Mouse (Mus musculus) heart, postnatal 14 days (tissue): ENCODE results near the gene 2410137M14Rik. TPM values are rescaled to one million over a fixed set of nuclear protein-coding genes. Genes with fewer than 3 reads are reported as not detected.
A peak's percentile ranks its signal among the peaks of the same experiment; 100 is the strongest.

Source experiments
- DNase-seq, 2 experiments: peaks; one replicate each; pipeline ENCODE4 v3.0.0; 2021 to 2022
- intact Hi-C: fragments of 180-260 bp; cut with DNase I; formaldehyde crosslinking; loops from one replicate; pipeline ENCODE4 v1.15.1; 2025
- total RNA-seq, 2 experiments: library from RNA; stranded (reverse); gene quantifications; 2 replicates each; pipeline ENCODE4 v1.2.3; 2021

2410137M14Rik gene
- total RNA-seq, 2 experiments from 2014 or later, result not detected

DNA sequence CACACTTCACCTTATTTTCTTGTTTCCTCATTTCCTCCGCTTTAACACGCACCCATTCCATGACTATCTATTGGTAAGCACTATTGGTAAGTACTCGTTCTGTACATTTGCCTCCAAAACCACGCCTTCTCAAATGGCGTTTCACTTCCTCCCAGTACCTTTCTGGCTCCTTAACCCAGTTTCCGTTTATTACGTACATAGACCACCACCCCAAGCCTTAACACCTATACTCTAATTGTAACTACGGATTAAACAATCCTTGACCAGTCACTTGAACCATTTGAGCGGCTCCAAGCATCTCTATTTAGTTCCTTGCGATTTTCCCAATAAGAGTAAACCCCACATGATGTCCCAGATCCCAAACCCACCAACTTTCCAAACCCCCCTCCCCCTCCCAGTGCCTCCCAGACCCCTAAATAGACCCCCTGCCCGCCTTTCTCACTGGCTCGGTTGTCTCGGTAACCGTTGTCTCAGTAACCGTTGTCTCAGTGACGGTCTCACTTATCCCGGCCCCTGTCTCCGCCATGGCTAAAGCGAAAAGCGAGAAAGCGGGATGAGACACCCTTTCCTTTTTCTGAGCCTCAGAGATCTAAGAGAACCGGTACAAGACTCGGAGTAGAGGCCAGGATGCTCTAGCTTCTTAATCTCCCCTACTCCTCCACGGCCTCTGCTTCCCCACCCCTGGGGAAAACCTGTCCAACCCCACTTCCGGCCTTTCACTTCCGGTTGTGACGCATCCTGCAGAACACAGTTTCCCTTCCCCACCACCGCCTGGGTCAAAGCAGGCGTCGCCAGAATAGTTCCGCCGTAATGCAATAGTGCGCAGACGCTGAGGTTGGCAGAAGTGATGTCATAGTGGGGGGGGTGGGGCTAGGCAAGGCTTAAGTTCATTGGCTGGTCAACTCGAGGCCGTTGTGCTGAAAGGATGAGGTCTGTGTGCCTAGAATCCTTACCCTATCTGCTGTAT is 29.8 kb downstream of the 2410137M14Rik start, which contains the start of gene Ppp1r11:
Gene Ppp1r11, minus strand, starts transcription at position 761 of the 967 bp plus-strand sequence.
- intact Hi-C loops, result loop anchor here (5.0 kb wide), 1 partner anchor 109 kb away; no protein-coding TSS in a partner anchor
- peak; percentile 92 to 95 for DNase-seq

- no peak for DNase-seq
- intact Hi-C loops, result no loop called here
Measured at GRCm38 (mm10) chr17:36949265-36949664, 31.8 kb downstream of the 2410137M14Rik start.

DNA sequence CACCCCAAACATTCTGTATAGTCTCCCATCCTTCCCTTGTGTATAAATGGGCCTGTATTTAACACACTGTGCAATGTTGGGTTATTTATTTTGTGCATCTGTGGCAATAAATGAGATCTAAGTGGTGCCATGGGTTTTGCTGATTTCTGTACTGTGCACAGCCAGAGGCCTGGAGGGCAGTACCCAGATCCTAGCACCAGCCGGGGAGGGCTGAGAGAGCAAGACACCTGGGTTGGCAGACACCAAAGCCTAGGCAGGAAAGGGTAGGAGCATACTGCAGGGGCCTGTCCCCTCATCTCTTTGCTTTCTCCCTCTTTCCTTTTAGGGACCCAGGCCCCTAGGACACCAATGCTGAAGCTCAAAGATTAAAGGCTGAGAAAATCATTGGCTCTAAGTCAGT is 32.8 kb downstream of the 2410137M14Rik start:
- DNase-seq, result no peak
- intact Hi-C loops, result no loop called here

DNA sequence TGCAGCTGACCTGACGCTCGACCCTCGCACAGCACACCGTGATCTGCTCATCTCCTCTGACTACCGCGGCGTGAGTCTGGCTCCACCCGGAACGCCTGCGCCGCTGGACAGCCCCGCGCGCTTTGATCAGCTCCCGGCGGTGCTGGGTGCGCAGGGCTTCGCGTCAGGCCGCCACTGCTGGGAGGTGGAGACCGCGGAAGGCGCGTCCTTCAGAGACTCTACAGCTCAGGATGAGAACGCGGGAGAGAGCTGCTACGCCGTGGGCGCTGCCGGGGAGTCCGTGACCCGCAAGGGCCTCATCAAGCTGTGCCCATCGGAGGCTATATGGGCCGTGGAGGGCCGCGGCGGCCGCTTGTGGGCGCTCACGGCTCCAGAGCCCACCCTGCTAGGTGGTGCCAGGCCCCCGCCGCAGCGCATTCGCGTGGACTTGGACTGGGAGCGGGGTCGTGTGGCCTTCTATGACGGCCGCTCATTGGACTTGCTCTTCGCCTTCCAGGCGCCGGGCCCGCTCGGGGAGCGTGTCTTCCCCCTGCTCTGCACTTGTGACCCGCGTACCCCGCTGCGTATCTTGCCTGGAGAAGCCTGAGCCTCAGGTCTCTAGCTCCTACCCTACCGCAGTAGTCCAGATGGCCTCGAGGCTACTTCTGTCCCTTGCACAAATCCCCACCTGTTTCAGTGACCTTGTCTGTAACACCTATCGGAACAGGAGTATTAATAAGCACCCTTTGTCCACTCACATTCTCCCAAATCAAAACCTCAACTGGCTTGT is 33.8 kb downstream of the 2410137M14Rik start:
- peak; percentile 57 to 65 for DNase-seq
- intact Hi-C loops, result no loop called here

GRCm38 (mm10) chr17:36944121-36944775 is 36.8 kb downstream of the 2410137M14Rik start:
- intact Hi-C loops, result no loop called here
- no peak for DNase-seq

DNA sequence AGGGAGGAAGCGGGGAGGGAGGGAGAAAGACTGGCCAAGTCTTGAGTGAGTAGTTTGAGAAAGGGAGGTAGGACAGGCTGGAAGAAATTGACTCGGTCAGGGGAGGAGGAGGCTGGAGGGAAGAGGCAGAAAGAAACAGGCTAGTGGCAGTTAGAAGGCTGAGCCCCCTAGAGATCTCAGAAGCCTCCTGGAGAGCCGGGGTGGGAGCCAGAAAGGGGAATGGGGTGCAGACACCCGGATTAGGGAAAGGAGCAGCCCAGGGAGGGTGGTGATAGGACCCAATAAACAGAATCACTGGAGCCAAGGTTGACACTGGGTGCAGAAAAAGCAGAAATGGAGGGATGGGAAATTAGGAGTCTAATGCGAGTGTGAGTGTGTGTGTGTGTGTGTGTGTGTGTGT is 37.3 kb downstream of the 2410137M14Rik start:
- intact Hi-C loops, result loop anchor here (2.0 kb wide), 1 partner anchor 29 kb away; no protein-coding TSS in a partner anchor
- no peak for DNase-seq

GRCm38 (mm10) chr17:36942791-36943471 is 38.1 kb downstream of the 2410137M14Rik start, which contains the start of gene Rnf39:
Gene Rnf39, plus strand, starts transcription at chr17:36942918.
- intact Hi-C loops, result loop anchor here (2.0 kb wide), 1 partner anchor 28 kb away; no protein-coding TSS in a partner anchor

GRCm38 (mm10) chr17:36942391-36942790 is 38.6 kb downstream of the 2410137M14Rik start:
- intact Hi-C loops, result loop anchor here (2.0 kb wide), 1 partner anchor 28 kb away; no protein-coding TSS in a partner anchor
- peak; percentile 58 to 67 for DNase-seq

More at GRCm38 (mm10) chr17:36942791-36943471, 38.1 kb downstream of the 2410137M14Rik start, which contains the start of gene Rnf39:
- DNase-seq, result peak in 1 of 2 experiments; percentile 14

DNA sequence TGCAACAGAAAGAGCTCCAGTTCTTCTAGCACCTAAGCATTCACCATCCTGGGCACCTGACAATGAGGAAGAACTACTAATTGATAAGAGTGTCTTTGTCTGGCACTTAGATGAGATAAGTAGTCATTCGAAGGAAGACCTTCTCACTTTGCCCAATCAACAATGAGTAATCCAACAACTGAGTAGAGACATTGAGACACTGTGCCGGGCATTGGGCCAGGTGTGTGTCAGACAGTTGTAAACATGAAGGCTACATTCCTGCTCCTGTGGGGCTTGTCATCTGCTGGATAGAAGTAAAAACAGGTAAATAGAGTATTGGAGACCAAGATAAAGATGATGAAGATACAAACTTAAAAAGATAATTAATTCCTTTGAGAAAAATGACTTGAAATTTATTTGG is 43.0 kb downstream of the 2410137M14Rik start:
- DNase-seq, result no peak
- intact Hi-C loops, result no loop called here

DNA sequence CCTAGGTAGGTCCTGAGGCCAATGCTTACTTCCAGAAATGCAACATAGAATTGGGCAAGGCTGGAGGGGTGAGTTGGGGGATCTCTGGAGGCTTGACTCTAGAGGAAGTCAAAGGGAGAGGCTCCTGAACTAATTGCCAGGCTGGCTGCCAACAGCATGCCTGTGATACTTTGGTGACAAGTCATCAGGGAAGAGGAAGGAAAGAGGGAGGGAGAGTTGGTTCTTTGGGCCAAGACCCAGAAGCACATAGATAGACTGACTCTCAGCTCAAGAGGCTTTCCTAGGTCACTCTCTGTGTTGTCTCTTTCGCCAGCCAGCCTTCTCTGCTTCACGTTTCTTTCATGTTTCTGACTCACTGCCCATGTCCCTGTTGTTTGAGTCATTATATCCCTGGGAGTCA is 49.2 kb downstream of the 2410137M14Rik start:
- DNase-seq, result peak; percentile 41 to 54
- intact Hi-C loops, result no loop called here

DNA sequence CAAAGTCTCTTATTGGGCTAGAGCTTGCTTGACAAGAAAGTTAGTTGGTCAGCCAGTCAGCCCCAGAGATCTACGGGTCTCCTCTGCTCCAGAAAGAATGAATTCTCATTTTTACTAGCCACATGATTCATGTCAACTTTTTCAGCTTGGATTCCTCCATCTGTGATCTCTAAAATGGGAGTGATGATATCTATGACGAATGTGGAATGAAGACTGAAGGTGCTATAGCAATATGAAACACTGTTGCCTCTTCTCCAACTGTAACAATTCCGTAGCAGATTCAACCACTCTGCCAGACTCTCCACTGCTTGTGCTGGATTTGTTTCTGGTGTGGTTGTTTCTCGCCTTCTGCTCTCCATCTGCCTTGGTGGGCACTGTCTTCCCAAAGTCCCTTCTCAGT is 49.9 kb downstream of the 2410137M14Rik start:
- no peak for DNase-seq
- intact Hi-C loops, result no loop called here

- intact Hi-C loops, result no loop called here
- peak; percentile 14 to 20 for DNase-seq
Measured at GRCm38 (mm10) chr17:36930233-36930632, 50.8 kb downstream of the 2410137M14Rik start.

DNA sequence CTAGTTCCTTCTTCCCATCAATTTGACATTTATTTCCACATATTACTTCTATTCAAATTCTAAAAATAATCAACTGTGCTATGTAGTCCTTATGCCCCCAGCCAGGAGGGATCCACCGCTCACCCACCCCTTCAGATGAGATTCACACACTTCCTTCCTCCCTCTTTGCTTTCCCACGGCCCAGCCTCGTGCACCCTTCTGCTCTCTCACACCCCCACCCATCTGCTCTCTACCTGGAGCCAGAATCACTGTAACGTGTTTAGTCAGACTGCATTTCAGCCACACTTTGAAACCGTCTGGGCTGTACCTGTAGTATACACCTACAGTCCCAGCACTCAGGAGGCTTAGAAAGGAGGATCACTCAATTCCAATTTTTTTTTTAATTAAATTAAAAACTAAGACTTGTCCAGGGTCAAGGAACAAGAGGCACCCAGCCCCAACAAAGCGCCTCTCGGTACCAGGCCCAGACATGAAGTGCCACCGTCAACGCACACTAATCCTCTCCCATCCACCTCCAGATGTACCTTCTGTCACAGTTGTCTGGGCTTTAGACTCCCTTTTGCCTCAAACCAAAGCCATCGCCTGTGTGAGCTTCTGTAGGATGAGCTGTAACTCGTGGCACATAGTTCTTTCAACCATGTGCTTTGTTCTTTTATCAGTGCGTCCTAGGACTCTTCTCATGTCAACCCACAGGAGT is 51.7 kb downstream of the 2410137M14Rik start:
- intact Hi-C loops, result no loop called here
- no peak for DNase-seq

Other genes starting within 250 kb of the 2410137M14Rik start
- gene H2-M10.5, start 208.3 kb downstream of the 2410137M14Rik start, total RNA-seq, result not detected
- not detected for gene H2-M10.6, start 169.1 kb downstream of the 2410137M14Rik start, total RNA-seq
- gene Trim26, start 144.1 kb downstream of the 2410137M14Rik start, total RNA-seq, result 10 to 100 TPM; 20.6 to 23.4 TPM
- gene Trim15, start 114.0 kb downstream of the 2410137M14Rik start, total RNA-seq, result not detected
- 1 to 10 TPM; 2.0 to 2.5 TPM for gene Trim10, start 111.7 kb downstream of the 2410137M14Rik start, total RNA-seq
- not detected for gene Trim40, start 91.1 kb downstream of the 2410137M14Rik start, total RNA-seq
- gene Trim31, start 83.1 kb downstream of the 2410137M14Rik start, total RNA-seq, result not detected
- under 1 TPM; 0.49 to 0.57 TPM for gene Rnf39, start 38.3 kb downstream of the 2410137M14Rik start, total RNA-seq
- gene Ppp1r11, start 29.5 kb downstream of the 2410137M14Rik start, total RNA-seq, result 10 to 100 TPM; 62.2 to 68.6 TPM
- gene Znrd1, start 22.7 kb downstream of the 2410137M14Rik start, total RNA-seq, result 10 to 100 TPM; 21.4 to 26.9 TPM
- 1 to 10 TPM; 8.5 to 9.9 TPM for gene Znrd1as, start 22.6 kb downstream of the 2410137M14Rik start, total RNA-seq
- under 1 TPM; 0.15 to 0.31 TPM for gene H2-M5, start 8.3 kb upstream of the 2410137M14Rik start, total RNA-seq
- 1 to 10 TPM; 3.7 to 4.6 TPM for gene Zfp57, start 19.9 kb upstream of the 2410137M14Rik start, total RNA-seq
- gene Mog, start 42.2 kb upstream of the 2410137M14Rik start, total RNA-seq, result not detected
- 10 to 100 TPM; 16.9 TPM for gene Gabbr1, start 64.7 kb upstream of the 2410137M14Rik start, total RNA-seq
- gene Olfr90, start 107.3 kb upstream of the 2410137M14Rik start, total RNA-seq, result not detected
- not detected for gene Olfr91, start 117.0 kb upstream of the 2410137M14Rik start, total RNA-seq
- gene Olfr92, start 138.9 kb upstream of the 2410137M14Rik start, total RNA-seq, result not detected
- gene Olfr93, start 180.3 kb upstream of the 2410137M14Rik start, total RNA-seq, result not detected
- under 1 TPM in 1 of 2 experiments, not detected in 1; 0.80 TPM for gene Ubd, start 212.7 kb upstream of the 2410137M14Rik start, total RNA-seq
- not detected for gene Olfr94, start 219.8 kb upstream of the 2410137M14Rik start, total RNA-seq
- not detected for gene Olfr95, start 231.9 kb upstream of the 2410137M14Rik start, total RNA-seq
- not detected for gene Olfr96, start 238.9 kb upstream of the 2410137M14Rik start, total RNA-seq